Mouse (Mus musculus): ENCODE results near the gene Trim16.
A peak's percentile ranks its signal among the peaks of the same experiment; 100 is the strongest.

The Trim16 gene

GRCm38 (mm10) chr11:62820059-62820541, at the start of gene Trim16:
TSS of gene Trim16 (plus strand) at chr11:62820231.
- DNase-seq (ENCODE audit: low read depth): peak; percentile 82

- no peak for DNase-seq (ENCODE audit: low read depth)
Measured at GRCm38 (mm10) chr11:62776510-62776909, 43.5 kb upstream of the Trim16 start.

- DNase-seq (ENCODE audit: low read depth): no peak
Measured at GRCm38 (mm10) chr11:62788935-62789616, 31.0 kb upstream of the Trim16 start, which contains the start of gene Zfp286. TSS of gene Zfp286 (minus strand) at chr11:62789462.

DNA sequence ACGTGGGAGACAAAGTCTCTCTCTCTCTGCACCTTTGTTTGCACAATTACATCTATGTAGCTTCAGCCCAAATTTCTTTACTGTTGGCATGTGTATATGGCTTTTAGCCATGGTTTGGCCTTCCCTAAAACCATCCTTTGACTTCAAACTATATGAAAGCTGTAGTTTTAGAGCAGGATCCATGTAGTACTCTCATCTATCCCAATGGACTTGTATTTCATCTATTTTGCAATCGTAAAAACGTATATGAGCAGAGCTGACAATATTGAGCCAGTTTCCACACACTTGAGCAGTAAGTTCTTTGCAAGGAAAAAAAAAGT, 30.5 kb upstream of the Trim16 start:
- no peak for DNase-seq (ENCODE audit: low read depth)

- DNase-seq (ENCODE audit: low read depth): no peak
Measured at GRCm38 (mm10) chr11:62804119-62804518, 15.9 kb upstream of the Trim16 start.

GRCm38 (mm10) chr11:62807965-62808364, 12.1 kb upstream of the Trim16 start:
- no peak for DNase-seq (ENCODE audit: low read depth)

GRCm38 (mm10) chr11:62809201-62809600, 10.8 kb upstream of the Trim16 start:
- peak; percentile 27 for DNase-seq (ENCODE audit: low read depth)

GRCm38 (mm10) chr11:62812268-62812667, 7.8 kb upstream of the Trim16 start:
- no peak for DNase-seq (ENCODE audit: low read depth)

GRCm38 (mm10) chr11:62813497-62813896, 6.5 kb upstream of the Trim16 start:
- DNase-seq (ENCODE audit: low read depth): peak; percentile 51

GRCm38 (mm10) chr11:62813970-62814624, 5.9 kb upstream of the Trim16 start:
- DNase-seq (ENCODE audit: low read depth): peak; percentile 32

DNA sequence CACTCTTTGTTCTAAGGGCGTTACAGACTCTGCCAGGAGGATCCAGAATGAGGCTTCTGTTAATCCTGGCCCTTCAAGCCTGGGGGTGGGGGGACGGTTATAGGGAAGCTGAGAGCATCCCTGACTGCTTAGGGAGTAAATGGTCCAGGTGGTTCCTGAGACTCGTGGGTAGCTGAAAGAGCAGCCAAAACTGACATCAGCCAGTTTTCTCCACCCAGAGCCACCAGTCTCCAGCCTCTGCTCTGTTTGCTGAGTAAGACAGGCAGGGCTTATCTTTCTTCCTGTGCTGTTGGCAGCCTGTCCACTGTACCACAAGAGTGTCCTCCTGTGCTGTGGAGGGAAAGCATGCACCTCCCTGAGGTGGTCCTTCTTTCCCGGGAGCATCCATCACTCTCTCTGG, 5.4 kb upstream of the Trim16 start:
- peak; percentile 38 for DNase-seq (ENCODE audit: low read depth)

DNA sequence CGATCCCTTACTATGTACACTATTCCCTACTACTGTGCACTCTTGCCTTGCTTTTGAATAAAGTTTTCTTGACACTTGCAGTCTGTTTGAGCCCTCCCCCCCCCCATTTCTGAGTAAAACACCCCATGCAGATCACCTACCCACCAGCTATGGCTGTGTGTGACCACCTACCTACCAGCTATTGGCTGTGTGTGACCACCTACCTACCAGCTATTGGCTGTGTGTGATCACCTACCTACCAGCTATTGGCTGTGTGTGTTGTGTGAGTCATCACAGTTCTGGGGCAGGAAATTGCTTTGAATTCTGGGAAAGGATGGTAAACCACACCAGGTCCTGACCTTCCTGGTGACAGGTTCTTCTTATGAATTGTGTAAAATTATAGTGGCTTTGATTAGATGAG, 4.6 kb upstream of the Trim16 start:
- no peak for DNase-seq (ENCODE audit: low read depth)

GRCm38 (mm10) chr11:62816591-62816990, 3.4 kb upstream of the Trim16 start:
- peak; percentile 56 for DNase-seq (ENCODE audit: low read depth)

DNA sequence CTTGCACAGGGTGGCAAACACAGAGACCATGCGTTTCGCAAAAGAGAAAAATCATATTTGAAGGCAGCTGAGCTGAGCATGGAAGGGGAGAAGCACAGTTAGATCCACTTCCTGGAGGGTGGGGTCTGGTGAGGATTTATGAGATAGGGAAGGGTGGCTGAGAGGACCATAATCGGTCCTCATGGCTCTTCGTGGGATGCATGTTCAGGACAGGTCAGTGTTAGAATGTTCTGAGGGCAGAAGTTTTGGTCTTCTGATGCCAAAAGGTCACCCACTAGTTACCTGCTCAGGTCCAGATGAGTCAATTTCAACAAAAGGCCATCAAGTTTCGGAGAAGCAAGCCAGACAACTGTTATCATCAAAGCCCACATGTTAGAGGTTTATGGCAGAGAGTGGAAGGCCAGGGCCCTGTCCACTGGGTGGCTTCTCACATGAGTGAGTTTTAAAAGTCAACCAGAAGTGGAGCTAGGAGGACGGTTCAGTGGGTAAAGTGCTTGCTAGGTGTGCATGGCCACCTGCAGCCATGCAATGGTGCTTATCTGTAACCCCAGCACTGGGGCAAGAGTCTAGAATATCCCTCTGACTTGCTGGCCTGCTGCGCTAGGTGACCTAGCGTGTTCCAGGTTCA, 858 bp upstream of the Trim16 start:
- no peak for DNase-seq (ENCODE audit: low read depth)

DNA sequence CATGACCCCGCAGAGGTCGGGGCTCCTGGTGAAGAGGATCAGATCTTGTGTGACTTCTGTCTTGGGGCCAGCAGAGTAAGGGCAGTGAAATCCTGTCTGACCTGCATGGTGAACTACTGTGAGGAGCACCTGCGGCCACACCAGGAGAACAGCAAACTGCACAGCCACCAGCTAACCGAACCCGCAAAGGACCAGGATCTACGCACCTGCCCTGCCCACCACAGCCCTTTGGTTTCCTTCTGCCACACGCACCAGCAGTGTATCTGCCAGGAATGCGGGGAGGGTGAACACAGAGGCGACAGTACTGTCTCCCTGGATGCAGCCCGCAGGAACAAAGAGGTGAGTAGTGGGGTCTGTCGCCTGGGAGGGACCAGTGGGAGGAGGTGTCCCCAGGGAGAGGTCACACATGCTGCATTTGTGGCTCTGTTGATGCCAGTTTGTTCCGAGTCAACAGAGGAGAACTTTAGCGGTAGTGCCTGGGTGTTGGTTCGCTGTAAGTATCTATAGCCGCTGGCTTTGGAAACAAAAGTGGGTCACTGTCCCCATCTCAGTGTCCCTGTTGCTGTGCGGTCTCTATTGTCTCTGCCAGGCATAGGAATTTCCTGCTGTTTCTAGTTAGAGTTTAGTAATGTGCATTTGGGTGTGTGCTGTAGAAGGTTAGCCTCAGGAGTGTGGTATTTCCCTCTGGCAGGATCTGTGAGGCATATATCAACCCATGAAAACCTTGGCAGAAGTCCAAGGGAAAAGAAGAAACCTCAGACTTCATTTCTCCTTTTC, 818 bp downstream of the Trim16 start:
- peak; percentile 79 for DNase-seq (ENCODE audit: low read depth)

- DNase-seq (ENCODE audit: low read depth): peak; percentile 37
Measured at GRCm38 (mm10) chr11:62821893-62822292, 1.9 kb downstream of the Trim16 start.

GRCm38 (mm10) chr11:62824211-62824610, 4.2 kb downstream of the Trim16 start:
- no peak for DNase-seq (ENCODE audit: low read depth)

- peak; percentile 35 for DNase-seq (ENCODE audit: low read depth)
Measured at GRCm38 (mm10) chr11:62825222-62826105, 5.4 kb downstream of the Trim16 start.

DNA sequence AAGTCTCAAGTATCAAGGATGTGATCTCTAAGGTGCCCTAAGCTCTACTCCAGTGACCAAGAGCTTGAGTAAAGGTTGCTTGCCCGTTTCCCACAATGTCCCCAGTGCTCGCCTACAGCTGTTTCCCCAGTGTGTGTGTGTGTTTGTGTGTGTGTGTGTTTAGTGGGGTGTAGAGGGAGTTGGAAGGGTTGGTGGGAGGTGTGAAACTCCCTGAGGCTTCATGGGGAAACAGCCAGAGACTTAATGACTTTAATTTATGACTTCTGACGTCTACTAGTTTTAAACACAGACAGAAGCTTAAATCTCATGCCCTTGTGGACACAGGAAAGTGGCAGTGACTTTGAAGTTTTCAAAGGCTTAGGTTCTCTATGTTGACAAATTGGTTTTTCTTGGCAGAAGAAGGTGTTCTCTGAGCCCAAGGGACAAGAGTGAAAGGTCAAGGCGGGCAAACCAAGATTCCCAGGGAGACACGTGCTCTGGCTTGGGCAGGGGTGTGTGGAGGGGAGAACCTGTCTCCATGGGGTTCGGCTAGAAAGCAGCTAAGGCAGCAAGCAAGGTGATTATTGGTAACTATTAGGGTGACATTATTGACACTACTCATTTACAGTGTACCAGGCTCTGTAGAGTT, 6.2 kb downstream of the Trim16 start:
- DNase-seq (ENCODE audit: low read depth): no peak

DNA sequence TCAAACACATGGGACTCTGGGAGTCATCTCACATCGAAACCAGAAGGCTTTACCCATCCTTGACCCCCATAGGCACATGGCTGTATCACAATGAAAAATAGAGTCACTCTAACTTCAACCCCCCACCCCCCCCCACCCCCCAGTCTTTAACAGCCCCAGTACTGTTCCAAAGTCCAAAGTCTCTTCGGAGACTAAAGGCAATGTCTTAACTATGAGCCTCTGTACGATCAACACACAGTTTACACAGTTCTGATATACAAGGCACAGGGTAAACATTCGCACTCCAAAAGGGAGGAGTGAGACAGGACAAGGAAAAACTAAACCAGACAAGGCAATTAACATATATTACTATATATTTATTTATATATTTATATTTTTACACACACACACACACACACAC, 7.1 kb downstream of the Trim16 start:
- no peak for DNase-seq (ENCODE audit: low read depth)

DNA sequence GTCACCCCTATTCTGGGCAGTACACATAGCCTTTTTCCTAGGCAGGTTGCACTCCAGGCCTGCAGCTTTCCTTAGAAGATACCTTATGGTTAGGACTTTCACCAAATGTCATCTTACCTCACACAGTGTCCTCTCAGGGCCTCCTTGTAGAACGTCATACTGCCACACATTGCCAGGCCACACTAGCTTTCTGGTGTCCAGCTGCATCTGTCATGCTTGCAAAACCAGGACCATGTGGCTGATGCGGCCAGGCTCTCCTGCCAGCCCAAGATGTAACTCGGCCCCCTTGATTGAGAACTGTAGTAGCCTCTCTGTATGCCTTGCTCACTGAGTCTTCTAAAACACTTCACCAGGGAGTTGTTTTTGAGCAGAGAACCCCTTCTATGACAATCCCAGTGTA, 7.9 kb downstream of the Trim16 start:
- no peak for DNase-seq (ENCODE audit: low read depth)

Measured in NIH3T3 (cell line).